Mouse (Mus musculus) CH12.LX (cell line): ENCODE data around the gene 1110065P20Rik.

Experiments used
- BHLHE40 ChIP-seq: IDR thresholded peaks from 2 replicates; pipeline ENCODE4 v1.6.1; 2011; ENCODE audit warnings: mild to moderate bottlenecking, low read depth, low read length, improper control_type of control experiment
- CTCF ChIP-seq, 2 experiments: IDR thresholded peaks in 1 of 2; conservative IDR thresholded peaks in 1 of 2; 2 replicates each; pipeline ENCODE4 v1.5.1; 2011 to 2012; ENCODE audit warnings: low read depth in 2 of 2, low read length in 2 of 2, improper control_type of control experiment in 1 of 2, inconsistent platforms in 1 of 2, mild to moderate bottlenecking in 1 of 2, moderate library complexity in 1 of 2
- ELF1 ChIP-seq: IDR thresholded peaks from 2 replicates; pipeline ENCODE4 v1.6.1; 2014; ENCODE audit warnings: low read depth, mild to moderate bottlenecking, inconsistent platforms, low read length, improper control_type of control experiment
- EP300 ChIP-seq: IDR thresholded peaks from 2 replicates; pipeline ENCODE4 v1.6.1; 2011; ENCODE audit warnings: low read length, improper control_type of control experiment
- ETS1 ChIP-seq: conservative IDR thresholded peaks from 2 replicates; pipeline ENCODE4 v1.6.1; 2012; ENCODE audit warnings: low read depth, mild to moderate bottlenecking, inconsistent platforms, low read length, improper control_type of control experiment, moderate library complexity
- GABPA ChIP-seq: IDR thresholded peaks from 2 replicates; pipeline ENCODE4 v1.6.1; 2012; ENCODE audit warnings: low read depth, low read length, improper control_type of control experiment, inconsistent platforms; ENCODE audit not compliant: insufficient replicate concordance
- JUND ChIP-seq: conservative IDR thresholded peaks from 2 replicates; pipeline ENCODE4 v1.6.1; 2011; ENCODE audit warnings: low read depth, low read length, improper control_type of control experiment
- MAFK ChIP-seq: IDR thresholded peaks from 2 replicates; pipeline ENCODE4 v1.6.1; 2011; ENCODE audit warnings: low read length, improper control_type of control experiment; ENCODE audit not compliant: insufficient replicate concordance
- MAX ChIP-seq: IDR thresholded peaks from 2 replicates; pipeline ENCODE4 v1.6.1; 2011; ENCODE audit warnings: low read length, improper control_type of control experiment
- NELFE ChIP-seq: IDR thresholded peaks from 2 replicates; pipeline ENCODE4 v1.6.1; 2011; ENCODE audit warnings: low read depth, low read length, improper control_type of control experiment
- POLR2A ChIP-seq: IDR thresholded peaks from 2 replicates; pipeline ENCODE4 v1.6.1; 2011; ENCODE audit warnings: low read depth, mild to moderate bottlenecking, improper control_type of control experiment, low read length
- UBTF ChIP-seq: IDR thresholded peaks from 2 replicates; pipeline ENCODE4 v1.6.1; 2012; ENCODE audit warnings: low read depth, mild to moderate bottlenecking, inconsistent platforms, low read length, improper control_type of control experiment, moderate library complexity
- USF1 ChIP-seq: IDR thresholded peaks from 2 replicates; pipeline ENCODE4 v1.6.1; 2014; ENCODE audit warnings: low read depth, mild to moderate bottlenecking, inconsistent platforms, low read length, improper control_type of control experiment
- ZKSCAN1 ChIP-seq: IDR thresholded peaks from 2 replicates; pipeline ENCODE4 v1.6.1; 2012; ENCODE audit warnings: low read depth, inconsistent platforms, low read length, improper control_type of control experiment, borderline replicate concordance

- TF ChIP-seq POLR2A (peak; percentile 95), UBTF (0 out of 2 replicates have a peak, but pooled peaks have one; percentile 51), EP300 (no peak), ELF1 (peak; percentile 88), CTCF (conservative IDR thresholded peaks at IDR 0.05 in 1 of 2, IDR thresholded peaks at IDR 0.05 in 1 of 2; ENCODE audit: low read depth in 2 of 2, low read length in 2 of 2) (no peak), NELFE (peak; percentile 91), GABPA (no peak; the same call in 1 of the 2 replicates), ZKSCAN1 (no peak), JUND (no peak), ETS1 (peak; percentile 25; the same call in 1 of the 2 replicates), BHLHE40 (no peak), MAX (peak; percentile 57; the same call in 1 of the 2 replicates), USF1 (no peak), MAFK (no peak)
Observed at GRCm38 (mm10) chr4:124802309-124803260, 48.4 kb downstream of the 1110065P20Rik start.
